Mouse (Mus musculus) embryonic facial prominence, embryonic 11.5 days (tissue): ENCODE data around the gene Errfi1. TPM values are rescaled to one million over a fixed set of nuclear protein-coding genes. Genes with fewer than 3 reads are reported as not detected.

ENCODE experiments used
- ATAC-seq: fragments of 200-750 bp; cut with Nextera tagmentation; replicated peaks from 2 replicates; pipeline ENCODE4 v1.8.0; 2017; ENCODE audit warnings: low read depth; ENCODE audit not compliant: insufficient number of reproducible peaks, low FRiP score, low TSS enrichment
- DNase-seq: peaks from one replicate; pipeline ENCODE4 v3.0.0-alpha.2; 2015; ENCODE audit warnings: low spot score
- H3K27ac ChIP-seq: fragments of 300-500 bp; sonication (generic); replicated peaks from 2 replicates; pipeline ENCODE4 v1.5.1; 2014; ENCODE audit warnings: mild to moderate bottlenecking, low read depth, low read length, control low read depth
- H3K27me3 ChIP-seq: fragments of 300-500 bp; sonication (generic); 2 replicates; pipeline ENCODE4 v1.6.1; 2014; ENCODE audit warnings: mild to moderate bottlenecking, low read length, moderate library complexity, mixed read lengths; ENCODE audit not compliant: control insufficient read depth, insufficient read depth
- H3K36me3 ChIP-seq: fragments of 300-500 bp; sonication (generic); replicated peaks from 2 replicates; pipeline ENCODE4 v1.6.1; 2014; ENCODE audit warnings: low read depth, mild to moderate bottlenecking, low read length, moderate library complexity, mixed read lengths; ENCODE audit not compliant: control insufficient read depth, insufficient read depth
- H3K4me1 ChIP-seq: fragments of 300-500 bp; sonication (generic); 2 replicates; pipeline ENCODE4 v1.6.1; 2014; ENCODE audit warnings: low read length, mixed read lengths; ENCODE audit not compliant: control insufficient read depth, insufficient read depth
- H3K4me2 ChIP-seq: fragments of 300-500 bp; sonication (generic); 2 replicates; pipeline ENCODE4 v1.6.1; 2014; ENCODE audit warnings: low read depth, mild to moderate bottlenecking, control low read depth, low read length, moderate library complexity
- H3K4me3 ChIP-seq: fragments of 300-500 bp; sonication (generic); 2 replicates; pipeline ENCODE4 v1.5.1; 2014; ENCODE audit warnings: low read depth, low read length, control low read depth
- H3K9ac ChIP-seq: fragments of 300-500 bp; sonication (generic); replicated peaks from 2 replicates; pipeline ENCODE4 v1.6.1; 2014; ENCODE audit warnings: mild to moderate bottlenecking, control low read depth, low read length
- H3K9me3 ChIP-seq: fragments of 300-500 bp; sonication (generic); replicated peaks from 2 replicates; pipeline ENCODE4 v1.6.1; 2016; ENCODE audit warnings: mild to moderate bottlenecking, low read length, inconsistent platforms, mixed read lengths; ENCODE audit not compliant: control insufficient read depth
- WGBS: fragments of 180-500 bp; shearing (Covaris S2); extraction: QIAGEN DNeasy Blood & Tissue Kit; methylation state at CpG from one replicate; pipeline ENCODE4 v1.1.7; 2014; 5-methylcytosine and 5-hydroxymethylcytosine counted together
- polyA plus RNA-seq: library from polyadenylated mRNA; unstranded; fragments of >200 nt; fragmentation: Nextera tagmentation; extraction: Ambion mirVana; gene quantifications from 2 replicates; pipeline ENCODE4 v1.2.1, GENCODE M21; 2014

Errfi1 gene
- polyA plus RNA-seq, 1 experiment from 2014 or later: 30.7 TPM

DNA sequence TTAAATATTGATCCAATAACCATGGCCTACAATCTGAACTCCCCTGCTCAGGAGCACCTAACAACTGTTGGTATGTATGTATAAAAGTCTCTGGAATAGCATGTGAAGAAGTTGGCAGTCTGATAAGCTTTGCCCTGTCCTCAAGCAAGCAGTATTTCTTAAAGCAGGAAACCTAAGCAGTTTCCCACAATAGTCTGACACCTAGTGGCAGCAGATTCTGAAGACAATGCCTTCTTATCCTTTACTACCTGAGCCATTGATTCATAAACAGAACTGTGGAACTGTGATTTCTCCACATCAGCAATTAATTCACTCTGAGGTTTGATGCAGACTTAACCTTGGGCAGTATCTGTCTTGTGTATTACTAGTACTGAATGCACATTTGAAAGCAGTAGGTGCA lies 11.7 kb downstream of the Errfi1 start:
- 0 out of 2 replicates have a peak, but pooled peaks cover 2% of the 10 kb centered on the region for H3K36me3 ChIP-seq
- H3K4me3 ChIP-seq: no peak overlapping the region
- no peak overlapping the region for H3K4me2 ChIP-seq
- H3K9me3 ChIP-seq: no peaks in the 10 kb centered on the region
- no peaks in the 10 kb centered on the region for H3K27me3 ChIP-seq
- DNase-seq (peak; percentile 52), ATAC-seq (no peak)
- H3K4me1 ChIP-seq: no peaks in the 10 kb centered on the region; the same call in 1 of the 2 replicates
- H3K27ac ChIP-seq: no peak overlapping the region
- H3K9ac ChIP-seq: no peak overlapping the region

DNA sequence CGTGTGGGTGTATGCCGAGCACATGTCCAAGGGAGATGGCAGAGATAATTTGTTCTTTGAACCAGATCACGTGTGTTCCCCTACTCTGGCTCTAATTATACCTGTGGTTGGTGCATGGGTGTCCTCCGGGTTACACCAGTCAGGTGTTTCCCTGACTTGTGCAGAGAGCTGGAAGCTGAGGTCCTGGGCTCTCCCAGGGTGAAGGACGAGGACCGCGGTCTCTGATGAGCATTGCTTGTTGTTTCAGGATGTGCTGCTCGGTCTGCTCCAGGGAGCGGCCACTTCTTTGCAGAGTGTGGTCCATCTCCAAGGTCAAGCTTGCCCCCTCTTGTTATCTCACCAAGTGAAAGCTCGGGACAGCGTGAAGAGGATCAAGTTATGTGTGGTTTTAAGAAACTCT lies 12.3 kb downstream of the Errfi1 start:
- Histone ChIP-seq H3K9ac (no peak overlapping the region), H3K9me3 (no peaks in the 10 kb centered on the region), H3K4me3 (no peak overlapping the region), H3K4me2 (no peak overlapping the region), H3K27me3 (no peaks in the 10 kb centered on the region), H3K36me3 (0 out of 2 replicates have a peak, but pooled peaks cover 2% of the 10 kb centered on the region), H3K4me1 (no peaks in the 10 kb centered on the region; the same call in 1 of the 2 replicates), H3K27ac (no peak overlapping the region)
- DNase-seq (no peak), ATAC-seq (no peak)
- 91% methylated on average over 11 of the region's 11 CpGs for WGBS

GRCm38 (mm10) chr4:150866494-150866893 lies 12.8 kb downstream of the Errfi1 start:
- Histone ChIP-seq H3K36me3 (0 out of 2 replicates have a peak, but pooled peaks cover 2% of the 10 kb centered on the region), H3K4me3 (no peak overlapping the region), H3K9me3 (no peaks in the 10 kb centered on the region), H3K9ac (no peak overlapping the region), H3K4me1 (peaks cover under 1% of the 10 kb centered on the region), H3K4me2 (no peak overlapping the region), H3K27ac (no peak overlapping the region), H3K27me3 (no peaks in the 10 kb centered on the region)
- ATAC-seq (no peak), DNase-seq (no peak)
- 96% methylated on average over 11 of the region's 12 CpGs for WGBS

- ATAC-seq (no peak), DNase-seq (no peak)
- 77% methylated on average over 6 of the region's 6 CpGs for WGBS
- Histone ChIP-seq H3K36me3 (0 out of 2 replicates have a peak, but pooled peaks cover 2% of the 10 kb centered on the region), H3K4me3 (no peak overlapping the region), H3K9ac (no peak overlapping the region), H3K9me3 (no peaks in the 10 kb centered on the region), H3K27ac (no peak overlapping the region), H3K27me3 (no peaks in the 10 kb centered on the region), H3K4me2 (no peak overlapping the region), H3K4me1 (peaks cover 10% of the 10 kb centered on the region)
Observed at GRCm38 (mm10) chr4:150868161-150868560, 14.4 kb downstream of the Errfi1 start.

GRCm38 (mm10) chr4:150868859-150869258 lies 15.1 kb downstream of the Errfi1 start:
- H3K27ac ChIP-seq: no peak overlapping the region
- H3K27me3 ChIP-seq: no peaks in the 10 kb centered on the region
- no peak for ATAC-seq
- H3K4me3 ChIP-seq: no peak overlapping the region
- 0 out of 2 replicates have a peak, but pooled peaks cover 2% of the 10 kb centered on the region for H3K36me3 ChIP-seq
- DNase-seq: no peak
- H3K4me1 ChIP-seq: peaks cover 10% of the 10 kb centered on the region
- no peak overlapping the region for H3K9ac ChIP-seq
- no peak overlapping the region for H3K4me2 ChIP-seq
- 74% methylated on average over 2 of the region's 2 CpGs for WGBS
- H3K9me3 ChIP-seq: no peaks in the 10 kb centered on the region

- no peaks in the 10 kb centered on the region for H3K9me3 ChIP-seq
- peaks cover 10% of the 10 kb centered on the region for H3K4me1 ChIP-seq
- H3K4me3 ChIP-seq: no peak overlapping the region
- 69% methylated on average over 17 of the region's 17 CpGs for WGBS
- no peak for ATAC-seq
- DNase-seq: no peak
- H3K4me2 ChIP-seq: no peak overlapping the region
- no peak overlapping the region for H3K9ac ChIP-seq
- H3K27me3 ChIP-seq: no peaks in the 10 kb centered on the region
- no peak overlapping the region; the same call in 1 of the 2 replicates for H3K27ac ChIP-seq
- 0 out of 2 replicates have a peak, but pooled peaks cover 2% of the 10 kb centered on the region for H3K36me3 ChIP-seq
Observed at GRCm38 (mm10) chr4:150869276-150870197, 15.8 kb downstream of the Errfi1 start.

- no peak overlapping the region for H3K4me2 ChIP-seq
Observed at GRCm38 (mm10) chr4:150870963-150871391, 17.3 kb downstream of the Errfi1 start.

More at GRCm38 (mm10) chr4:150870963-150871391, 17.3 kb downstream of the Errfi1 start:
- no peaks in the 10 kb centered on the region for H3K27me3 ChIP-seq
- no peak for ATAC-seq
- H3K4me1 ChIP-seq: peaks cover 10% of the 10 kb centered on the region
- WGBS: 80% methylated on average over 13 of the region's 13 CpGs
- no peak overlapping the region for H3K4me3 ChIP-seq
- no peak overlapping the region for H3K9ac ChIP-seq
- no peak for DNase-seq
- H3K9me3 ChIP-seq: no peaks in the 10 kb centered on the region
- 0 out of 2 replicates have a peak, but pooled peaks cover 2% of the 10 kb centered on the region for H3K36me3 ChIP-seq
- H3K27ac ChIP-seq: peak overlapping the region; percentile 35; the same call in 1 of the 2 replicates
